Mouse (Mus musculus): ENCODE measurements around the gene Tmem183a.

DNA sequence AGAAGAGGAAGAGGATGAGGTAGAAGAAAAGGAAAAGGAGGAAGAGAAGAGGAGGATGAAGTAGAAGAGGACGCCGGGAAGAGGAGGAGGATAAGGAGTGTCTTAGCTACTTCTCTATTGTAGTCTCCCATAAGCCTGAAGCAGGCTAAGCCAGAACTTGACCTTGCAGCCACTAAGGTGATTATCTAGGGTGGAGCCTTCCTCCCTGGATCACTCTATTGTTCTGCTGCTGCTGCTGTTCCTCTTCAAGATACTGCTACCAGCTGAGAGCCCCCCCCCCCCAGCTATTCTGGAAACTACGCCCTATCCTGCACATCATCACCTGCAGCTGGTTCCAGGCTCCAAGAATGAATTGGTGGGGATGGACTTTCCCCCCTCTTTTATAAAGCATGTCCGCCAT is 22.8 kb upstream of the Tmem183a start:
- TF ChIP-seq CTCF (IDR thresholded peaks at IDR 0.05; ENCODE audit: low read depth, low read length) (no peak), POLR2A (IDR thresholded peaks at IDR 0.05; ENCODE audit: extremely low read depth, insufficient read depth, low read length) (no peak)
